Mouse (Mus musculus) right cerebral cortex, postnatal 10 days (tissue): ENCODE measurements around the gene Snrpb.

Source experiments
- DNase-seq, 2 experiments: peaks; one replicate each; pipeline ENCODE4 v3.0.0; 2021; ENCODE audit warnings: low spot score in 2 of 2

Gene Snrpb

DNA sequence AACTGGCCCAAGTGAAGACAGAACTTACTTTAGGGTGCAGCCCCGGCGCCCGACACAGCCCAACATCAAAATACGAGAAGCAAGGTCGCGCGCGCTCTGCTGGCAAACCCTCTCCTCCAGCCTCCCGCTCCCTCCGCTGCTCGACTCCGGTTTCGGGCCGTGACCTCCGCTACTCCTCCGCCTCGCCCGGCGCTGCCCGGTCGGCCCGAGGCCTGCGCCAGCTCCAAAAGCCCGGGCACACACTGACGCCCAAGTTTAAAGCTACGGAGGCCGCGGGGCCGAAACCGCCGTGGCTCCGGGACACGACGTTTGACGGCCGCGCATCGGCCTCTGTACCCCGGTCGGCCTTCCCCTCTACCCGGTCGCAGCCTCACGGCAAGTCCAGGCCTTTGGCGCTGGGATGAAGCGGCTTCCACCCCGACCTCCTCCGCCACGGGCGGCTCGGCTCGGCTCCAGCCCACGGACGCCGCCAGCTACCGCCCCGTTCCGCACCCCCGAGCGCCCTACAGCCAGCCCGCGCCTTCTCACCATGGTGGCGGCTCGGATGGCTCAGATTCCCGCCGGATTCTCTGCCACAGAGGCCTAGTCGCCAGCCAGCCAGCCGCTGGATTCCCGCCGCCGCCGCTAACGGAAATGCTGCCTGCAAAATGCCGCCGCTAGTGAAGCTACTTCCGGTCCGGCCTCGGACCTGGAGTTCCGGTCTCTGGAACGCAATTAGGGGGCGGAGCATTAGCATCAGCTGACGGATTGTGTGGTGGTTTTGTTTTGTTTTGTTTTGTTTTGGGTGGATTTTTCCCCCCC is at the start of gene Snrpb:
Snrpb (minus strand) TSS at position 698 of the 801 bp plus-strand sequence.
- peak; percentile 94 to 95 for DNase-seq

DNA sequence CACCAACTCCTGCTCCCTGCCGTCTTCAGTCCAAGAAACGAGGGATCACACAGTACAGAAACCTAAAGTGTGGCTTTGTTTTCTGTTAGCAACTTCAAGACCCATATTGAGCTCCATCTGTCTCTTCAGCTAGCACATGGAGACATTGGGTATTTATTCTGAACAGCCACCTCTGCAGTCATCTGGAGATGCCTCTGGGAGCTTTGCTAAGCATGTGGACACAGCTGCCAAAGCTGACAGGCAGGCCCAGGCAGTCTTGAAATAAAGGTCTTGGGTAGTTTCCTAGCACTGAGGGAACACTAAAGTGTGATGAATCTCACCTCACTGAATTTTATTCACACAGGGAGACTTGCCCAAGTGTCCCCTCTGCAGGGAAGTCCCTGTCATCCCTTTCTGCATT is 32.4 kb upstream of the Snrpb start:
- no peak for DNase-seq

DNA sequence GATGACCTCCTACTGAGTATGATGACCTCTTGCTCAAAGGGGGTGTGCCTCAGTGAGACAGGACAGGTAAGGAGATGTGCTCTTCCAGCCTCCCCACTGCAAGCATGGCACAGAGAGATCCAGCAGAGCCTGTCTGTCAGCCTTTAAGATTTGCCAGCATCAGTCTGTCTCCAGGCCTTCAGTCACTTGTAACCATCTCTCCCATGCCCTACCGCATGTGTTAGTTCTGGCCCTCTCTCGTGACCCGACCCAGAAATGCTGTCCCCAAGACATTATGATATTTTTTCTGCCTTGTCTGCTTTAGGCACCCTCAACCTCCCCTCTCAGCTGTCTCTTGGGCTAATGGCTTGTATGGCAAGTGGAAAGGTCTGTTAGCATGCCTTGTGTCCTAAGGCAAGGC is 30.4 kb upstream of the Snrpb start:
- DNase-seq, result no peak

DNA sequence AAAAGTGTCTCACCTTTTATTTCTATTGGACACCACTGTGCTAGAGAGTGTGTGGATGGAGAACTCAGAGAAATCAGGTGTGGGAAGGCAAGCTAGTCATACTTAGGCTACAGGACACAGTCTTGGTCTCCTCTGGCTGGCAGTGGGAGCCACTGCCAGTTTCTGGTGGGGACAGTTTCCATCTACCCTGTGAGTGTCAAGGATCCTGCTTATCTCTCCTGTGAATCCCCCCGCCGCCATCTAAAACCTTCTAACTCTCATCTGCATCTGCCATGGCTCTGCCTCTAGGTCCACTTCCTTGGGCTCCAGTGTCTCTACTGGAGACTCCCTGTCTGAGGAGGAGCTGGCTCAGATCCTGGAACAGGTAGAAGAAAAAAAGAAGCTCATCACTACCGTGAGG is 28.8 kb upstream of the Snrpb start:
- DNase-seq, result no peak

DNA sequence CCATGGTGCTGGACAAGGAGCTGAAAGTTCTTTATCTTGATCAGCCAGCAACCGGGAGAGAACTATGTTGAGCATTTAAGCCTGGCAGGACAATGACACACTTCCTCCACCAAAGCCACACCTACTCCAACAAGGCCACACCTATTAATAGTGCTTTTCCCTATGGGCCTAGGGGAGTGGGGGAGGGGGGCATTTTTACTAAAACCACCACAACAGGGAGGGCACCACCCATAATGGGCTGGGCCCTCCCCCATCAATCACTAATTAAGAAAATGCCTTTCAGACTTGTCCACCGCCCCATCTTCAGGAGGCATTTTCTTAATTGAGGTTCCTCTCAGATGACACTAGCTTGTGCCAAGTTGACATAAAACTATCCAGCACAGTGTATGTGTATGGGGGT is 28.2 kb upstream of the Snrpb start:
- DNase-seq, result no peak

DNA sequence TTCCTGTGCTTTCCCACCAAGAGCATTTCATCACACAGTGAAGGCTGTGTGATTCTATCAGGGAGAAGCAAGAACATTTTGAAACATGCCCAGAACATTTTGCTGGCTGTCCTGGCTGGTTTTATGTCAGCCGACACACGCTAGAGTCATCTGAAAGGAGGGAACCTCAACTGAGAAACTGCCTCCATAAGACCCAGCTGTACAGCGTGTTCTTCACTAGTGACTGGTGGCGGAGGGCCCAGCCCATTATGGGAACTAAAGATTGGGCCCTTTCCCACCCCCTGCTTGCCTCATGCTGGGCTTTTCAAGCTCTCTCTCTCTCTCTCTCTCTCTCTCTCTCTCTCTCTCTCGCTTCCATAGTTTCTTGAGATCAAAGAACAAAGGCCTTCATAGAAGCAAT is 21.8 kb upstream of the Snrpb start:
- no peak for DNase-seq

DNA sequence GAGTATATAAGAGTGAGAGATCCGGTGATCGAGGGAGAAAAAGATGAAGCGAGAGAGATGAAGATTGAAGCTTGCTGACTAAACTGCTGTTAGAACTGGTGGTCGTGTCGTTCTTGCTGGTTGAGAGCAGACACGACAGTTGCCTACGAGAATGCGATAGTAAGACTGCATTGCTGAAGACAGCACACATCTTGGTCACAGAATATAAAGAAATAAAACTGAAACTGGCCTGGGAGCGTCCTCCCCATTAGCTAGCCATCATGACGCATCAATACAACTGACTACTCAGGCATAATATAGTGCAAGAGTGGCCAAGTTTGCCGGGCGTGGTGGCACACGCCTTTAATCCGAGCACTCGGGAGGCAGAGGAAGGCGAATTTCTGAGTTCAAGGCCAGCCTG is 15.7 kb upstream of the Snrpb start, which contains the start of gene Tmc2:
Tmc2 (plus strand) TSS at position 301 of the 400 bp plus-strand sequence.
- no peak for DNase-seq

DNA sequence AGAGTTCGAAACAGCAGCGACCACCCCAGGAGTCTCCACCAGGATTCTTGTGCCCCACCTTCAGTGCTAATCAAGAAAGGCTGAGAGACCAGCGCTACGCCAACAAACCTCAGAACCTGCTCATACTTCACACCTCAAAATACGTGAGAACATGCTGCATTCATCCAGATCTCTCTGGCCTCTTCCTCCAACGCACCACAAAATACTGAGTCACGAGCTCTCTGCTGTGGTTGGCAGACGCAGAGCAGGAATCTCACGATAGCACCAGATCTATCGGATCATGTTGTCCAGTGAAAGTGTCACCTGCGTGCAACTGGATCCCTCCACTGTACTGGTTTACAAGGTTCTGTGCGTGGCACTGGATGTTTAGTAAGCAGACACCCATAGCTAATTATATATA is 9.2 kb upstream of the Snrpb start:
- DNase-seq, result no peak

DNA sequence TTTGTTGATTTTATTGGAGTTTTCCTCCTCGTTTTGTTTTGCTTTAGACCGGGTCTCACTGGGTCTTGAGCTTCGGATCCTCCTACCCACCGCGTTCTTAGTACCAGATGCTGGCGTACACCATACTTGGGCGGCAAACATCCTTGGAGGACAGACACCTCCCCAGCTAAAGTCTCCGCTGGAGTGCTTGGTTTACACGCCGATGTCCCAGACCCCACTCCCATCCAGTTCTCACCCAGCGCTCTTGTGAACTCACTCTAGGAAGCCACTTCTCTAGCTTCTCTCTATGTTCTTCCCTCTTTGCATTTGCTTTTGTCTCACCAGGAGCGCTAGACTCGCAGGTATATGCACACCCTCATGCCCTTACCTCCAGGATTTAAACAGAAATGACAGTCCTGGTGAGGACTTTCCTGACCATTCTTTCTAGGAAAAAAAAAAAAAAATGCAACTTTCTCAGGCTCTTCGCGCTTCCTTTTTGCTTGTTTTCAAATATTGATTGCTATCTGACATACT is 360 bp upstream of the Snrpb start:
- DNase-seq, result peak in 1 of 2 experiments; percentile 46

DNA sequence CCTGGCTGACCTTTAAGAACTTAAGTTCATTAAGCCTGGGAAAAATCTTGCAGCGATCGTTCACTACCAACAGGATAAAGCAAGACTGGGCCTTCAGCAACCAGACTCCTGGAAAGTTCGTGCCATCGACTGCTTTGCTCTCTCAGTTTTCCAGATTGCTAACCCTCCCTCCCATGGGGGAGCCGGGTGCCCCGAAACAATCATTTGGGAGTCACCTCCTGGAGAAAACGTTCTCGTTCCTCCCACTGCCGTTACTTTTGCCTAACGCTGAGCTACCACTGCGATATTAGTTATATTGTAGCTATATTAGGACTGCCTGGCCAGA is 860 bp downstream of the Snrpb start:
- no peak for DNase-seq

DNA sequence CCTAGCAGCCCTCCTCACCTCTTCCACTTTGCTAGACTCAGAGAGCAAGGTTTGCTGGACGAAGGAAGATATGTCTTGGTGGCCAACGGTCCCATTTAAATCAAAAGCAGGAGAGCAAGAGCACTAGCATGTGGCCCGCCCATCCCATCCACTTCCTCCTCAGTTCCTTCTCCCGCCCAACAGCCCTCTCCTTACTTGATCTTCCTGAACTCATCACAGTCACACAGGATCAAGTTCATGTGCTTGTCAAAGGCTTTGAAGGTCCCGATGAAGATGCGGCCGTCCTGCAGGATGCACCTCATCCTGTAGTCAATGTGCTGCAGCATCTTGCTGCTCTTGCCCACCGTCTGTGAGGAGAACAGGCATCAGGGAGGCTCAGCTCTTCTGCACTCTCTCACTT is 2.4 kb downstream of the Snrpb start:
- DNase-seq, result no peak

DNA sequence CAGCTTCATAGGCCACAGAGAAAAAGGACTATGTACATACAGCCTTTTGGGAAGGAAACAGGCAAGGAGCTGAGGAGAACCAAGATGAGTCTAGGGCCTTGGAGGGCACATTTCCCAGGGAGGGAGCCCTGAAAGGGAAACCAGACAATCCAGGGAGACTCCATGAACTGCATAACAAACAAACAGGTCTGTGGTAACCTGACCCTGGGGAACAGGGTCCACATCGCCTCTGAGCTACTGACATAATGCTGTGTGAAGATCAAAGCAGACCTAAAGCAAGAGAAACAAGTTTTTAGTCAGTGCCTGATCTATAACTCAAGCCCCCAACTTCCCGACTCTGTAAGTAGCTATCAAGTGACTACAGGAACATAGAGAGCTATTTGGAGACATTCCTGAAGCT is 7.5 kb downstream of the Snrpb start:
- no peak for DNase-seq

DNA sequence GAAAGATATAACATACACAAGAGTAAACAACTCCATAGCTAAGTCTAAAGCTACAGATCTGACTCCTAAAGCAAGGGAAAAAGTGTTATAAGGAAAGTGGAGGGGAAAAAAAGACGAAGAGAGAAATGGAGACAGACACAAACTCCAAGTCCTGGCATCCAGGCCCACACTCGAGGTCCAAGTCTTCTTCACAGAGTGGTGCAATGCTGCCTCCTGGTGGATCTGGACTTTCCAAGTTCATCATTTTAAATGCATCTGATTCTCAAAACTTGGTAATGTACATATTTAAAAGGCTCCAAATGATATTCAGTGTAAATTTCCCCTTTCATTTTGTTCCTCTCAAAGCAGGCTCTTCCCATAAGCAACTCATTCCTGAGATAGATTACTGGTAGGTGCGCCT is 11.3 kb downstream of the Snrpb start:
- DNase-seq, result peak; percentile 75 to 84

DNA sequence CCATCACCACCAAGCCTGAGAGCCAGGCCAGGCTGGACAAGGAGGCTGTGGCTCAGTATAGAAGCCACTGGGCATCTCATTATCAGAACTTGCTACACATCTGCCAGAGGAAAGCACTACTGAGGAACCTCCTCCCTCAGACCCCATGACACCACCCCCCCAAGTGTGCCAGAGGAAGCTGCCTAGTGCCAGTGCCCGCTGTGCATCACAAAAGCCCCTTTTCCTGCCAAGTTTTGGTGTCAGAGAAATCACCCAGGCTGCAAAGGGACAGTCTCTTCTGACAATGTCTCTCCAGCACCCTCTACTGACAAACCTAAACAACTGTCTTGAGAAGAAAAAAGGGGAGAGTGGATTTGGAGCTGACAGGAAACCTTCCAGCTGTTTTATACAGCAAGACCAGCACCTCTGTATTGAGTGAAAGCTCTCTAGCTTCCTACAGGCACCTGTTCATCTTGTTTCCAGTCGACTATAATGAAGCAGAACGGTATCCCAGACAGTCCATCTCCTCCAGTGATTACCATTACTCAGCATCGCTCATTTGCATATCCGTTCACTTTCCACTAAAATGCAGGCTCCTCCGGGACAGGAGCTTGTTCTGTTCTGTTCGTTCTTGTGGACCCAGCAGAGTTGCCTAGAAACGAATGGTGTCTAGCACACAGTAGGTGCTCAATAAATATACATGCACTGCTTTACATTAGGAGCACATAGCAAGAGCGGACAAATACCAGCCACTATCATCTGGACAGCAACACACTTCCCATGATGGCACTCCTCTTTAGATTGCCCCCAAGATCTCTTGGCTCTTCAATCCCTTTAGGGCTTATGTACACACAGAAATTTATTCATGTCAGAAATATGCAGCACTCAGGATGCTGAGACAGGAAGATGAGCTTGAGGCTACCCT is 12.6 kb downstream of the Snrpb start:
- peak; percentile 73 to 75 for DNase-seq

DNA sequence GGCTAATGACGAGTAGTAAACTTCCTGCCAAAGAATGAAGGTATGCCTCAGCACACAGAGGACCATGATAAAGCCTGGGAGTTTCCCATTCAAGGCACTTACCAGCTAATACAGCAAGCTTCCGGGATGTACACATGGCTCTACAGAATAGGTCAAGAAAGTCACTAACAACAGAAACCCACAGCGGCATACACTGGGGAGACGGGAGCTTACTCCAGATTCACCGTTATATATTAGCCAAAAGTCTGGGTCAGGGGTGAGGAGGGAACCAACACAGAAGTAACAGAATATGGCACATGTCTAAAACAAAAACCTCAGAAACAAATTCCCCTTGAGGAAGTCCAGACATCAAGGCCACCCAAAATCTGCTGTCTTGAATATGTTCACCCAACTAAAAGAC is 16.5 kb downstream of the Snrpb start:
- no peak for DNase-seq

DNA sequence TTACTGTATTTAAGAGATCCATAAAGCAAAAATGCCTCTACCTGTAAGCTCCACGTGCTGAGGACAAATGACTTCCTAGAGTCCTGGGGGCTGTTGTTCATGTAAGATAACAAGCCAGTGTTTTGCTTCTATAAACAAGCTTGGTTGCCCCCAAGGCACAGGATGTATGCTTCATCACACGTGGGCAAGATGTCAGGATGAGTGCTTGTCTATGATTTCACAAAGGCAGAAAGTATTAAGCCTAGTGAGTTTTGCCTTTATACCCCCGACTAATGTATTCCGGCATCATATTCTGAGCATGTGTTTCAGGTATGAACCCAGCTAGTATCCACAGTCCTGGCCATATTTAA is 21.1 kb downstream of the Snrpb start:
- DNase-seq, result no peak

DNA sequence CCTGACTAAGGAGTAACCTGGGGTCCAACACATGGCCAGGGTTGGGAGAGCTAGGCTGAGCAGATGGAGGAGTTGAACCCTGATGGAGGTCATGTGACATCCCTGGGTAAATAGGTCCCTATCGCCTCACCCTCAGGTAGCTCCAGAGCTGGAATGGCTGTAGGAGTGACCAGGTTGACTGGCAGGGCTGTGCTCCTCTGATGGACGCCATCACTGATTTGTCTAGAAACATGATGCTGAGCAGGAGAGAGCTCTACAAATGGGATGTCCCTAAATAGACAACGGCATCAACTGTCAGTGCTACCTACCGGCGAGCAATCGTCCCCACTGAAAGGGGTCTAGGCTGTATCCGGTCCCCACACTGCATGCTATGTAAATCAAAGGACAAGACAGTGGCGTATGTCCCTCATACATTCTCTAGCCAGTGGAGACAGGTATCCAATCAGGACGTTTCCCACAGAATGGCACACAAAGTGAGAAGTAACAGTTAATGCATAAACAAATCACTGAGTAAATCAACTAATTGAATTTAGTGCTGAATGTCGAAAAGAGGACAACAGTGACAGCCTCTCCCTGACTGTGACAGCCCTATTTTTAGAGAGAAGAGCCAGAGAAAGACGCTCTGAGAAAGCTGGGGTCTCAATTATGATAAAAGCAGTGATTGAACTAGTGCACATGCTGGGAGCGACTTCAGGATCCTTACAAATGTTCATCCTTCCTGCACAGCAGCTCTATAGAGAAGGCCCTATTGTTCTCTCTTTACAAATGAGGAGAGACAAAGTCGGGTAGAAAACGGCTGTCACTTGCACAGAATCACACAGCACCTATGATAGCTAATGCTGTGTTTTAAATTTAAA is 21.7 kb downstream of the Snrpb start:
- no peak for DNase-seq

DNA sequence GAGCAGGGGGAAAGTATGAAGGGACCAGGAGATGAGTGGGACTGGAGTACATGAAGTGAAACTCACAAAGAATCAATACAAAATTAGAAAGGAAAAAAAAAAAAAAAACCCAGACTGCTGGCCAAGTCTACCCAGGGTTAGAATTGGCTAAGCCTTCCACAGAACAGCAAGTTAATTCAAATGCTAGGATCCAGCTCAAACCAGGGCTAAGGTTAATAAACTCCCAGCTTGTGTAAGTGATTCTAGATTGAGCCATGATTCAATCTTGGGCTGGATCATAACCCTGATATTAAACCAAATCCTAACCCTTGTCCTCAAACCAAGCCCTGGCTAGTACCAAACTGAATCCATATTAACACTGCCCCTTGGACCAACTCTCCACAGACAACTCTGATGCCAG is 23.4 kb downstream of the Snrpb start:
- DNase-seq, result no peak

DNA sequence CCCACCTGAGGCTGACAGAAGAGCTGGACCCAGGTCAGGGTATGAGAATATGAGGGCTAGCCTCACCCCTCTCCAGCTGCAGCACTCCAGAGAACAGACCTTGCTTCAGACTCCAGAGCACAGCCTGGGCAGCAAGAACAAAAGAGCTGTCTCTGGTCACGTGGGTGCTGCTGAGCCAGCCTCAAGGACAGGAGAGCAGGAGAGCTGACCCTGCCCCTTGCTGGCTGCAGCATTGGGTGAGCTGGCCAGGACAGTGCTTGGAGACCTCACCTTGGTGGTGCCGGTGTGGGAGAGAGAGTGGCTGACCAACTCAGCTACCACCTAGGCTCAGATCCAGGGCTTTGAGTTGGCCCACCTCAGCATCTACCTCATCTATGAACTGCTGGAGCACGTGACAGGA is 24.0 kb downstream of the Snrpb start:
- no peak for DNase-seq

DNA sequence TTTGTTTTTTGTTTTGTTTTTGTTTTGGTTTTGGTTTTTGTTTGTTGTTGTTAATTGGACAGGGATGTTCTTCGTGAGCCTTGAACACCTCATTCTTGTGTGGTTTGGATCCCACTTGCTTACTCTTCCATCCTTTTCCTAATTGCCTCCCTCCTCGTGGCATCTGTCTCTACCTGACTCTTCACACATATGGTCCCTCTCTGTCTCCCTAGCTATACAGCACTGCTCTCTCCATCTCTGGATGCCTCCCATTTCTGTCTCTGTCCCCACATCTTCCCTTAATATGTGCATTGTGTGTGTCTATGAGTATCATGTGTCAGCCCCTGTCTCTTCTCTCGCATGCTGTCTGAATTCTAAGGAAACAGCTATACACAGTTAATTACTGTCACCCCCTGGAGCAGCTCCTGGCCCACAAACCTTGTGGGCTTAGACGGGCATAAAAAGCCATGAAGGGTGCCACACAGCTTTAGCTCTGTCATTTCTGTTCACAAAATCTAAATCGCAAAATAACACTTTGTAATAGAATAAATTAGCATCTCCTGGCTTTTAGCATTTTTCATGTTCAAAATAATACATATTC is 33.0 kb downstream of the Snrpb start:
- DNase-seq, result no peak

DNA sequence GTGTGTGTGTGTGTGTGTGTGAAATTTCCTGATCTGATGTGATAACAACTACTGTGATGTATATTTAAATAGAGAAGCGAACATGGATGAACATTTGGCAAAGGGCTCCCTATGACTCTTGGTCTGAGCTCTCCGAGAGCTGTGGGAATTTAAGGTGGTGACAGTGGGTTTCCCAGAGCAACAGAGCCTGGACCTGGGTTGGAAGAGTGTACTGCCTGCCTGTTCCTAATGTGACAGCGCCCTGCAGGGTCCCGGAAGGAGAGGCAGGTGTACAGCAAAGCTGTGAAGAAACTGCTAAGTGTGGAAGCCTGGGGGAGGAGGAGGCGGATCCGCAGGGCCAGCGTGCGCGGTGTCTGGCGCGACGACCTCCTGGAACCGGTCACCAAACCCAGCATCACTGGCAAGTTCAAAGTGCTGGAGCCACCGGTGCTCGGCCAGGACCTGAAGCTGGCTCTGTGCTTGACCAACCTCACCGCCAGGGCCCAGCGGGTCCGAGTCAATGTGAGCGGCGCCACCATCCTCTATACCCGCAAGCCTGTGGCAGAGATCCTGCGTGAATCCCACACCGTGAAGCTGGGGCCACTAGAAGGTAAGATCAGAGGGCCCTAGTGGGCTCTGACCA is 34.4 kb downstream of the Snrpb start:
- no peak for DNase-seq
